Mouse (Mus musculus): ENCODE results near the gene Iqca.
A peak's percentile ranks its signal among the peaks of the same experiment; 100 is the strongest.

Gene Iqca

DNA sequence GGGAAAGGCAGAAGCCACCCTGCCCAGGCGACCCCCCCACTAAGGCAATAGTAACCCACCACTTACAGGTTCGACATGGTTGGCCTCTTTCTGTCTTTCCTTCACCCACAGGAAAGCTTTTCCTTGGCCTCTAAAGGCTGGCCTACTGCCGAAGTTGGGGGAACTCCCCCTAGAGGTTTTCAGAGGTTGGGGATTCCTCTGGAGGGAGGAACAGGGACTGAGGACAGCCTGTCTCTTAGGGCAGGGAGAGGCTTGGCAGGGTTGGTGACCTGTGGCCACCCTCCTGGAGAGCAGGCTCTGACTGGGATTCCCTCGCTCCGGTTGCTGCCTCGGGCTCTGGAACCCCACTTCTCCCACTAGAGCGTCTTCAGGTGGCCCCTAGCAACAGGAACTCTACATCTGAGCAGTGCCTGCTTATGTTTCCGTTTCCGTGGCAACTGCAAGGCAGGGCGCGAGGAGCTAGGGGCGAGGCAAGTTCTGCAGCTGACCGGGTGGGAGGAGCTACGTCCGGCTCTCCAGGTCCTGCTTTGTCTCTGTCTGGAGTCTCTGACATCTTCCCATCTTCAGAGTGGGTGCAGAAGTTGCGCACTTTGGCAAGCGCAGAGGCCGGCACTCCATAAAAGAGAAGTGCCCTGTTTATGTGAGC is at the start of gene Iqca:
TSS of gene Iqca (minus strand) at position 303 of the 646 bp plus-strand sequence.
- DNase-seq: peak; percentile 36 to 60

DNA sequence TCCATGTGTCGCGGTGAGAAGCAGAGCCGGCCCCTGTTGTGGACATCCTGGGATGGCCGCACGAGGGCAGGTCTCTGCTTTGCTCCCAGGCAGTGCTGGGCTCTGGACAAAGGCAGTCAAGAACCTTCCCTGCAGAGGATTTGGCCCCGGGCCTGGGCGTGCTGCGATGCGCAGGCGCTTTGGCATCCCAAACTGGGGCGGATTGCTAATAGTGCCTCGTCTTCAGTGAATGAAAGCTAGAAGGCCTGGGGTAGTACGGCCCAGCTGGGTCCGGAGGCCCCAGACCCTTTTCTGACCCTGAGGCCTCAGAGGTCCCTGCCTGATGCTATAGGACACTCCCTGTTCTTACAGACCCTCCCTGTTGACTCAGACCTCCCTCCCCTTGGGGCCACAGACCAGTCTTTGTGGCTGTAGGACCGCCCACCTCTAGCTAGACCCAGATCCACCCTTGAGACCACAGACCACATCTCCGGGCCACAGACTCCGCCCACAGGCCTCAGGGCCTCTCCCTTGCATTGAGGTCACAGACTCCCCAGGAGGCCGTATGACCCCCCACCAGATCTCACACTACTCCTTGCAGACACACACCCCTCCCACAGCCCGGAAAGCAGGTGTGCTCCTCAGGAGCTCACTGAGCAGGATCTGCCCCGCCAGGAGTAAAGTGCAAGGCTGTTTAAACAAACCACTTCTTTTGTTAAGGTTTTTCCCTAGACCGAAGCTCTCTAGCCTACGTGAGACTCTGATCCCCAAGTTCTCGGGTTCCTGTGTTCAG is 49.2 kb upstream of the Iqca start:
- DNase-seq: no peak

DNA sequence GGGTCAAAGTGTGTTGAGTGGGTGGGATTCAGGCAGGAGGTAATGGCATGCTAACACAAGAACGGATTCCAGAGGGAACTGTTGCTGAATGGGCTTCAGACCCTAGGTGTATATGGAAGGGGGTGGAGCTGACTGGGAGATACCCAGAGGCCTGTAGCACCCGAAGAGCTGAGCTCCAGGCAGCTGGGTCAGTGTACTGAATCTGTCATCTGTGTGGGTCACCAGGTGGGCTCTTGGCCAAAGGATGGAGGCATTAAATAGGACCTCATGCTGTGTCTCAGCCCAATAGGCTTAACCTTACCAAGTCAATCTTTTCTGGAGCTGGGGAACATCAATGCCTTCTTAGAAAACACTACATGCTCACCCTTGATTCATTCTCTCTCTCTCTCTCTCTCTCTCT is 48.5 kb upstream of the Iqca start:
- no peak for DNase-seq

DNA sequence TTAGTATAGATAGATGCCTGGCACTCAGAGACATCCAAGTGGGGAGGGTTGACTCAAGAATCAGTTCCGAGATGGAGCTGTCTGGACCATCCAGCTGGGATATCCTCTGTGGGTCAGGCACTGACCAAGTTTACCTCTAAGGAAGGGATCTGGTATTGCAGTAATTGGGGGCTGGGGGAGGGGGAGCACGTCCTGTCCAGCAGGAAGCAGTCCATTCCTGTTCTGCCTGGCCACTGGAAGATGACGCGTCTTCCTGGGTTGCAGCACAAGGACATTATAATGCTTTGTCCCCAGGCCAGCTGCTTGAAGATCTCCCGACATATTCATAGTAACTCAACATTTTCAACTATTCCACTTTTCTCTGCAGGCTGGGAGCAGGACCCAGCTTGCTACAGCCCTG is 48.0 kb upstream of the Iqca start:
- DNase-seq: no peak

DNA sequence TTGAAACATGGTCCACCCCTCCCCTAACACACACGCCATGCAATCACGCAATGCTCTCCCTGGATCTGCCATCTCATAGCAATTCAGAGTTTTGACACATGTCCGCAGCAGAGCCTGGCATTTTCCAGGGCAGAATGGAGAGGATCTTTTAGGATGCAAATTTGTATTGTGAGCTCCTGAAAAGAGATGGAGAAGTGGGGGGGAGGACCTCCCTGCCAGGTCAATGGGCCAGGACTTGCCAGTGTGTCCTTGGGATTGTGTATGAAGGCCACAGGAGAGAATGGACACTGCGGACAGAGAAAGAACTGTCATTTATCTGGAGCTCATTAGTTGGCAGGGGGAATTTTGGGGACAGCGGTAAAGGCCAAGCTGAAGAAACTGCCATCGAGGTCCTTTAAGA is 35.8 kb upstream of the Iqca start:
- no peak for DNase-seq

DNA sequence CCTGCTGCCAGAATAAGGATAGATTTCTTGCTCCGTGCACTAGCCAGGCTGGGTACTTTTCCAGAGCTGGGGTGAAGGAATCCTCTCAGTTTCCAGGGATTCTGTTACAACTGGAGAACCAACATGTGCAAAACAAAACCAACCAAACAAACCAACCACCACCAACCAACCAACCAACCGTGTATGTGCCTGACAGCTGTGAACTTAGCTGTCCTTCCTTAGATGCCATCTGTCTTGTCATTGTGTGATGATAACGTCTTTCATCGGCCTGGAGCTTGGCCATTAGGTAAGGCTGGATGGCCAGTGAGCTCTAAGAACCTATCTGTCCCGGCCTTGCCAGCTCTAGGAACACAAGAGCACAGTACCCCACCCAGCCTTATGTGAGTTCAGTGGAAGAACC is 33.7 kb upstream of the Iqca start:
- DNase-seq: no peak

DNA sequence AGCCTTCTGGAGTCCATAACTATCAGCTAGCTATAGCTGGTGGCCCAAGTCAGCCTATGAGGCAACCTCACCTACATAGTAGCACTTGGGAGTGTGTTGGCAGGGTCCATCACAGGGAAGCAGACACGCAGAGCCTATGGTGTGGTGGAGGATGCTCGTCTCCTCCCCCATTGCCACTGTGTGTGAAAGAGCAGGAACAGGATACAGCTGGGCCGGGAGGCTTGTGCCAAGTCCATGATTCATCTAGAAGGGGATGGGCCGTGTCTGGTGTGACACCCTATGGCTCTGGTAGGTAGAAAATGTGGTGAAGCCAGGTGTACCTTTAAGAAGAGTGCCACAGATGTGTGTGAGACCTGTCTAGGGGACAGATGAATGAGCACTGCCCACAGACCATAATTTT is 33.0 kb upstream of the Iqca start:
- DNase-seq: no peak

DNA sequence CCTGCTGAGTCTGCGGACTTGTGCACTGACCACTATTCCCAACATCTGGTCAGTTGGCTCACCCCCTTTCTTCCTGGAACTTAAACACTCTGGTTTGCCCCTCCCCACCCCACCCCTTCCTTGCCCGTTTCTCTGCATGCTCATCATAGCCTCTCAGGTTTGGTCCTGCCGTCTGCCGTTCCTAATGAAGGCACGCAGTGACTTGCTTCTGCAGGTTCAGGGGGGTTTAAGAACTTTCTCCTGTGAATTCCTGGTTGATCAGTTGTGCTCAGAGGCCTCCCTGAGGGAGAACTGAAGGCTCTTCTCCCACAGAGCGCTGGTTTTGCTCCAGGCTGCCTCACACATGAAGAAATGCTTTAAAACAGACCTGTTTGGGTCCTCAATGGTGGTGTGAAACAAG is 30.4 kb upstream of the Iqca start:
- no peak for DNase-seq

DNA sequence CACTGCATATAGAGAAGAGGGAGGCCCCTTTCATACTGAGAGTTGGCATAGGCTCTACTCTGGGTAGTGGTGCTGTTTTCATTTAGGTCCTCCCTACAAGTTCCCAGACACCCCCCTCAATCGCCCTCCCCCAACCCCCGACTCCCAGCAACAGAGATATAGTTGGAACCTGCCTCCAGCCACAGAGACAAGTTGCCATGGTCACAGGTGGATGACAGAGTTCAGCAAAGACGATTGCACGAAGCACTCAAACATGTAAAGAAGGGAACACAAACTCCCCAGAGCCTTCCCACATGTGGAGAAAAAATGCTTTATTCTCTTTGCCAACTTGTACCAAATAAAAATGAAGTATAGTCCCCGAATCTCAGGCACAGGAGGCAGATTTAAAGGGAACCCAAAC is 29.3 kb upstream of the Iqca start:
- DNase-seq: no peak

DNA sequence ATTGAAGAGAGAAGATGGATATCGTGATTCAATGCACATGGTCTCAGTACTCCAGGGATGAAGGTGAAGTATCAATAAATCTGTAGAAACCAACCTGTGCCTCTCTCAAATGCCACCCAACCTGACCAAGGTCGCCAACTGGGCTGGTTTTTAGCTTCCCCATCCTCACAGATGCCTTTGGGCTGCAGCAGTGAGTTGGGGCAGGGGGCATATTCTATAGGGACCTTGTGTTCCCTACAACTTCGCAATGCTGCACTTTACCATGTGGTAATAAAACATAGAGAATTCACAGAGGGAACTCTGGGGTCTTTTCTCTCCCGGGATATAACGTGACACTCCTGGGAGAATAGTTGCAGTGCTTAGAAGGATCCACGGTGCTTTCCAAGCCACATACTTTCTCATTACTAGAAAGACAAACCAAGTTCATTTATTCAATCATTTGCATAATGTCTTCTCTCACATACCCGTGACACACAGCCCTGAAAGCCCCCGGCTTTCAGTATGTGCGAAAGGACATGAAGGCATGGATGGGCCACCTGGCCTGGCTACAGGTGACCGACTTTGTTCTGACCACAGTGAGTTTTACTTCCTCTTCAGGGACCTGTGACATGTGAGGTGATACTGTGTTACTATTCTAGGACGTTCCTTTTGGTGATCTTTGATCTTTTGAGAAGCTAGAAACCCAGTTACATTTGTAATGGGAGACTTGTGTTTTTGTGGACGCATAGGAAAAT is 27.9 kb upstream of the Iqca start:
- DNase-seq: no peak

DNA sequence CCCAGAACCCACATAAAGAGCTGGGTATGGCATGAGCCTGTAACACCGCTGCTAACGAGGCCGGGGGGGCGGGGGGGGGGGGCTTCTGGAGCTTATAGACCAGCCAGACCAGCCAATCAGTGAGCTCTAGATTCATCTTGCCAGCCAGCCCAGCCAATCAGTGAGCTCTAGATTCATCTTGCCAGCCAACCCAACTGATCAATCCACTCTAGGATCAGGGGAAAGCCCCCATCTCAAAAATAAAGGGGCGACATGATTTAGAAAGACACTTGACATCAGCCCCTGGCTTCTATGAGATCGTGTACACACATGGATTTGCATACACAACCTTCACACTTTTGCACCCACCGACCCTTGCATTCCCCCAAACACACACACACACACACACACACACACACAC is 27.3 kb upstream of the Iqca start:
- no peak for DNase-seq

DNA sequence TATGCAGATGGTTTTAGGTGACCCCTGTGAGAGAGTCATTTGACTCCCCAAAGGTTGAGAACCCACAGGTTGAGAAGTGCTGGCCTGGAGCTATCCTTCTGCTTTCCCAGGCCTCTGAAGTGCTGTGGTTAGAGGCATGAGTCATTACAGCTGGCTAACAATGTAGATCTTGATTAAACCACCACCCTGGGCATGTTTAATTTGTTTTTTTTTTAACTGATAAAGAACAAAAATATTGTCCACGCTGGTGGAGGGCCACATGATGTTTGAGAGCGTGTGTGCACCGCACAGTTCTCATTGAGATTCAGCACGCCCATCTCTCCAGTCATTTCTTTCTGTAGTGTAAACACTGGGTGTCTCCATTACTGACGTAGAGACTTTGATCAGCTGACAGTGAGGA is 24.8 kb upstream of the Iqca start:
- DNase-seq: no peak

DNA sequence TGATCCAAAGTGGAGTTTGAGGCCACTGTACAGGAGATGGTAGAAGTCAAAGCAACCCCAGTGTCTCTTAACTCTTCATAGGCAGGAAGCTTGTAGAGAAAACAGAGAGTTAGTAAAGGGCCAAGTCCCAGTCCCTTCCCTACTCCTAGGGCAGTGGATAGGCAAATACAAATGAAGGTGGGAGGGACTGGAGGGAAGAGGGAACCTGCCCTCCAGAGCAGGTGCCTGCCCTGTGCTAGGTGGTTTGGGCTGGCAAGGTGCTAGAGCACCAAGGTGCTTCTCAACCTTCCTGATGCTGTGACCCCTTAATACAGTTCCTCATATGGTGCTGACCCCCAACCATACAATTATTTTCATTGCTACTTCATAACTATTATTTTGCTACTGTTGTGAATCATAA is 24.4 kb upstream of the Iqca start:
- DNase-seq: no peak

DNA sequence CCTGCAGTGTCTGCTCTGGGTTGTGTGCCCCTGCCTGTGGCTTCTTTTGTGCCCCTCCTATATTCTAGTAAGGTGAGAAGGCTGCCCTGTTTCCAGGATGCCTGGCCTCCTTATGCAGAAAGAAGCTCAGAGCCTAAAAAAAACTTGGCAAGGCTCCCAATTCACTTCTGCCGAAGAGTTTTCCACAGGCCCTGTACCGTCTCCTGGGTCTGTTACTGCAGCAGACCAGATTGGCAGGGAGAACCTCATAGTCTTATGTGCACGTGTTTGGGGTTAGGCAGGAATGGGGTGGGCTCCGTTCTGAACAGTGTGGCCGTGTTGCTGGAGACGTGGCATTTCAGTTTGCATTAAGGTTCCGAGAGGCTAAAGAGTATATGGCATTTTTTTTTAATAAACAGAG is 23.0 kb upstream of the Iqca start:
- DNase-seq: no peak

DNA sequence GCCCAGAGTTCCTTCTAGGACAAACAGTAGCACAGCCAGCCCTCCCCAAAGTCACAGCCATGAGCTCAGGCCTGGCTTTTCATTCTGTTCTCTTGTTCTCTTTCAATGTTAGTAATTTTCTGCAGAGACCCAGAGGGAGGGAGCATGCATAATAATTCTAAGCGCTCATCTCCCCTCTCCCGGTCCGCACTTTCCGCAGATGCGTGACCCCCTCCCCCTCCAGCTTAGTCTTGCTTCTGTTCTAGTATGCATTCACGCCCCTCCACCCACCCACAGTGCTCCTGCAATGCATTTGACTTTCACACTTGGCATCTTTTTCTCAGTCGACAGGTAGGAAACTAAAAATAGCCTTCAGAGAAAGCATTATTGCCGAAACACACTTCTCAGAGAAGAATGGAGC is 21.1 kb upstream of the Iqca start:
- no peak for DNase-seq

DNA sequence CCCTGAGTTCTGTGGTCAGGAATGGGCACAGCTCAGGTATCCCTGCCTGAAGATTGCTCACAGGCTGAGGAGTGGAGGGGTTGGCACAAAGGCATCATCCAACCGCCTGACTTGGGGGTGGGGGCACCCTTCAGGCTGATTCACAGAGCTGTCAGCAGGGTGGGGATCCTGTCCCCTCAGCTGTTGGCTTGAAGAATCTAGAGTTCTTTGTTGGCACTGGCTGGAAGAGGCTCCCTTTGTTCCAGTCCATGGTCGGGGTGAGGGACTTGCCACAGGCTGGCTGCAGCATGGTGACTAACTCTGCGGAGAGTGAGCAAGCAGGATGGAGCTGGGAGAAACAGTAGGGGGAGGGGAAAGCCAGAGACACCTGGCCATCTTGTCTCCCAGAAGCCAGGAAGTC is 11.1 kb upstream of the Iqca start:
- no peak for DNase-seq

DNA sequence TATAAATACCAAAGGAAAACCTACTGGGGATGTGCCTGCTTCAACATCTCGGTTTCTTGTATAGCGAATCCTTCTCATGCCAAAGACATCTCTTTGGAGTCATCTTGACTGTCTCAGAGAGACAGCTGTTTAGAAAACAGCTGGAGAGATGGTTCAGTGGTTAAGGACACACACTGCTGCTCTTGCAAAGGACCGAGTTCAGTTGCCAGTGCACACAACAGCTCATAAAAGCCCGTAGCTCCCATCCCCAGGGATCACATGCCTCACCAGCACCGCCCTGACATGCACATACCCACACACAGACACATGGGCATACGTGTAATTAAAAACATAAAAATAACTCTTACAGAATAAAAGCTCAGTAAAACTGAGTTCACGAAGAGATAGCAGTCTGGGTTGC is 10.0 kb upstream of the Iqca start:
- no peak for DNase-seq

DNA sequence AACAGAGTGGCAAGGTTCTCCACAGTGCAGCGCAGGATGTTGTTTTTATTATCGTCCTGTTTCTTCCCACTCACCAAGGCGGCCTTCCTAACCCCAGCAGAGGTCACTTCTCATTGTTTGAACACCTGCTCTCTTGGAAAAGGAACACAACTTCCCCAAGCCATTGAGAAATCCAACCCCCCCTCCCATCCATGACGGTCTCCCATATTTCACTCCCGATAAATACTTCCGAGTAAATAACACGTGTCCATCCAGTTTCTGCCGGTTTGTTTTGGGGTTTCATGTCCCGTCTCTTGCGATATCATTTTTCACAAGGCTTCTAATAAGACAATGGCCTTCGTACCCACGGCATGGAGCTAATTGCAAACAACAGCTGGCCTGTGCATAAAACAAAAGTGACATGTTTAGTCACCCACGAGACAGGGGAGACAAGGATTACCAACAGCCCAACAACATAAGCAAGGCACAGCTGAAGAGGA is 9.2 kb upstream of the Iqca start:
- no peak for DNase-seq

DNA sequence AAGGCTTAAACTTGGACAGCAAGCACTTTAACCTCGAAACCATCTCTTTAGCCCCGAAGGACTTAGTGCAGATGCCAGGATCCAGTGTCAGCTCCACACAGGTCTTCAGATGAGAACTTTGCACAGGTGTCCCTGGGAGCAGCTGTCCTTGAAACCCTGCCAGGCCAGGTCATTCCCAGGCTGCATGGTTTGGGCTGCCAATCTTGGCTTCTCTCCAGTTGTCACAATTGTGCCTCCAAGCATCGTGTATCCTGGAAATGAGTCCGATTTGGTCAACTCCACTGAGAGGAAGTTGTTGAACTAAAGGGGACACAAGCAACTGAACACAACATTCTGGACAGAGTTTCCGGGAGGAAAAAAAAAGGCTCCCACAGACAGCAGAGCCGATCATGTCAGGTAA is 8.4 kb upstream of the Iqca start:
- no peak for DNase-seq

DNA sequence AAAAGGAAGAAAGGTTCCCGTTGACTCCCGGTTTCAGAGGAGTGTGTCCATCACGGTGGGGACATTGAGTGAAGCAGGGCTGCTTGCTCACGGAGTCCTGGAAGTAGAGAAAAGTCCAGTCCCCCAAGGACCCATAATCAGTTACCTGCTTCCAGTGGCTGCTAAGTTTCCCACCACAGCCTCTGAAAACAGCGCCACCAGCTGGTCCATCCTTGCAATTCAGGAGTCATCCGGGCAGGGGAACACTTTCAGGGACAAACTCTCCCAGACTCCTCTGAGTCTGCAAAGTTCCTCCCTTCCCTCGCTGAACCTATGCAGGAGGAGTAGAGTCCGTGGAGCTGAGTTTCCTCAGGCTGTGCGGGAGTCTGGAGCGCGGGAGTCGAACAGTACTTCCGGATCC is 6.7 kb upstream of the Iqca start:
- no peak for DNase-seq

DNA sequence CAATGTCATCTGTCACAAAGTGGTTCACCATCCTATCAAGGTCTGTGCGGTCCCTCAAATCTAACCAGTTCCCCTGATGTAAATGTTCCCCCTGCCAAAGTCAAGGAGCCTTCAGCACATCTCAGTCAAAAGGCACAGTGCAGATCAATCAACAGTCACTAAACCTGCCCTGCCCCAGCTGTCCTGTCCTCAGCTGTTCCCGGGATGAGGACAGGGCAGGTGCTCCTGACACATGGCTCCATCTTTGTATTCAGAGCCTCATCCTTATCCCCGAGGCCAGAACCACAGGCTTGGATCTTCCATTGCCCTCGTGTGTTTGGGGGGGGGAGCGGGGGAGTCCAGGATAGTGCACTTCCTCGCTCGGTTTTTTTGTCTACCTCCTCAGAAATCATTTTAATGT is 3.4 kb upstream of the Iqca start:
- no peak for DNase-seq

DNA sequence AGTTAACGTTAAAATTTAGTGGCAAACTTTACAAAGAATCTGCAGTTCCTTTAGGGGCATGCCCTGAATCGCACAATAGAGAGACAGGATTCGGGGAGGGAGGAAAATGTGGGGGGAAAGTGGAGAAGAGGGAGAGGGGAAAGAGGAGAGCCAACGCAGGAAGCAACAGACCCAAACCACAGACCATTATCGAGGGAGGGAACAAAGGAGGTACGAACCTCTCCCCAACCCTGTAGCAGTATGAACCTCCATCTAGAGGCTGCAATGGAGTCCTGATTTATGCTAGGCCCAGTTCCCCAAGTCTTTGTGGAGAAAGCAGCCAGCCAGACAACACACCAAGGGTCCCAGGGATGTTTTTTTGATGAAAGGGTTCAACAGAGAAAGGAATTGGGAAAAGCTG is 586 bp upstream of the Iqca start:
- DNase-seq: no peak

DNA sequence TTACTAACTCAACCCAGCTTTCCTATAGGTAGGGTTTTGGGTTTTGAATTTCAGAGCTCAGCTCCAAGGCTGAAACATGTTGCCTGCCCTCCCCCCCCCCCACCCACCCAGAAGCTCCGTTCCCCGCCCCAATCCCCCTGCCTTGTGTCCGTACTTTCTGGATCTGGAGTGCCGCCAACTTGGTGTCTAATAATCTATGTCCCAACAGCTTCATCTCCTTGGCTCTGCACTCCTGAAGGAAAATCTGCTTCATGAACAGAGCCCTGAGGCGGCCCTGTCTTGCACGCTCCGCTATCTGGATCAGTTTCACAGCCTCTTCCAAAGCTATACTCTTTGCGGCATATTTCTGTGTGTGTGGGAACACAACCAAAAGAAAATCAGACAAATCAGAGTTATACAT is 13.5 kb downstream of the Iqca start:
- DNase-seq: no peak

DNA sequence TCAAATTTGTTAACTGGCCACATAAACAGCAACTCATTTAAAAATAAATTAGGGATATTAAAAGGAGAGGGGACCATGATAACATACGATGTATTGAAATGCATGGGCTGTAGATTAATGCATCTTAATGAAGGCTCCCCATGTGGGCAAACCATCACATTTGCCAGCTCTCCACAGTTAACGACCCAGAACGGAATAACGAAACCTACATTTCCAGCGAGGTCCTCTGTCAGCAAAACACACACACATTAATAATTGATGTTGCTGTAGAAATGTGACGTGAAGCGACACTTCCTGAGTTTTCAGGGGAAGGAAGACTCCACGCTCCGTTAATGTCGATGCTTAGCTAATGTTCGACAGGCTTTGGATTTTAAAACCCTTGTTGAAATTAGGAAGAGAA is 20.8 kb downstream of the Iqca start:
- DNase-seq: no peak

Data from thymus, postnatal 36 days (tissue).